Mouse (Mus musculus) hindbrain, embryonic 15.5 days (tissue): Measurements from ENCODE around the gene Rtcb. TPM values are rescaled to one million over a fixed set of nuclear protein-coding genes. Genes with fewer than 3 reads are reported as not detected.

Experiments
- ATAC-seq: fragments of 200-750 bp; cut with Nextera tagmentation; 2 replicates; pipeline ENCODE4 v1.8.0; 2017; ENCODE audit warnings: low read depth, moderate number of reproducible peaks, moderate TSS enrichment; ENCODE audit not compliant: low FRiP score
- H3K27ac ChIP-seq: fragments of 300-500 bp; sonication (generic); replicated peaks from 2 replicates; pipeline ENCODE4 v1.5.1; 2015; ENCODE audit warnings: mild to moderate bottlenecking, inconsistent platforms
- H3K27me3 ChIP-seq: fragments of 300-500 bp; sonication (generic); 2 replicates; pipeline ENCODE4 v1.6.1; 2015; ENCODE audit warnings: control low read depth, inconsistent platforms
- H3K36me3 ChIP-seq: fragments of 300-500 bp; sonication (generic); 2 replicates; pipeline ENCODE4 v1.6.1; 2015; ENCODE audit warnings: control low read depth, inconsistent platforms
- H3K4me1 ChIP-seq: fragments of 300-500 bp; sonication (generic); replicated peaks from 2 replicates; pipeline ENCODE4 v1.6.1; 2015; ENCODE audit warnings: control low read depth, inconsistent platforms
- H3K4me2 ChIP-seq: fragments of 300-500 bp; sonication (generic); 2 replicates; pipeline ENCODE4 v1.6.1; 2015; ENCODE audit warnings: moderate library complexity, mild to moderate bottlenecking, inconsistent platforms
- H3K4me3 ChIP-seq: fragments of 300-500 bp; sonication (generic); 2 replicates; pipeline ENCODE4 v1.5.1; 2015; ENCODE audit warnings: mild to moderate bottlenecking, inconsistent platforms
- H3K9ac ChIP-seq: fragments of 300-500 bp; sonication (generic); 2 replicates; pipeline ENCODE4 v1.6.1; 2015; ENCODE audit warnings: inconsistent platforms
- H3K9me3 ChIP-seq: fragments of 300-500 bp; sonication (generic); 2 replicates; pipeline ENCODE4 v1.6.1; 2016; ENCODE audit warnings: control low read depth, inconsistent platforms
- WGBS: fragments of 180-500 bp; shearing (Covaris S2); methylation state at CpG from one replicate; pipeline ENCODE4 v1.1.7; 2015; 5-methylcytosine and 5-hydroxymethylcytosine counted together
- polyA plus RNA-seq: library from polyadenylated mRNA; unstranded; fragments of >200 nt; fragmentation: Nextera tagmentation; extraction: Ambion mirVana; gene quantifications from 2 replicates; pipeline ENCODE4 v1.2.1, GENCODE M21; 2015

Gene Rtcb
- polyA plus RNA-seq, 1 experiment from 2014 or later: 171 TPM

DNA sequence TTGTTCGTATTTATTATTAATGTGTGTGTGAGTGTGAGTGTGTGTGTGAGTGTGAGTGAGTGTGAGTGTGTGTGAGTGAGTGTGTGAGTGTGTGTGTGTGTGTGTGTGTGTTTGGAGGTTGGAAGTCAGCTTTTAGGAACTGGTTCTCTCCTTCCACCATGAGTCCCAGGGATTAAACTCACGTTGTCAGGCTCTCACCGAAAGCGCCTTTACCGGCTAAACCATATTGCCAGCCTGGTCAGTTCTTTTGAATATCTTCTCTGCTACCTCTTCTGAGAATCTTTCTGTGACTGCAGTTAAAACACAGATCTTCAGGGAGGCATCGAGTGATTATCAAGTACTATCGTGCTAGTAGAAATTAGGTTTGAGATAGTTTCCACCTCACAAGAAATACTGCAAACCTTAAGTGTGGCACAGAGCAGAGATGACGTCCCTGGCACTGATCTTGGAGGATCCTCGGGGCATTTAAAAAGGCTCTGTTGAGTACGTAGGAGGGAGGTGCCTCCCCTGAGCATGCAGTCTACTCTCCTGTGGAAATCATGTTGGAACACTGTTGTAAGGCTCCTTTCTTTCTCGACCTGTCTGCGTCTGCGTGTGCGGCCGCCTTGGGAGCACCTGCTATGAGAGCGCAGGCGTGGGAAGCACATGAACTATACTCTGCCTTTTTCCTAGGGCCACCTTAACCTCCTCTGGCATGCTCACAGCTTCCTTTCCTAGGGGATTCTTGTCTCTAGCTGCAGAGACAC, 10.0 kb upstream of the Rtcb start:
- ATAC-seq: peak; percentile 59; the same call in 1 of the 2 replicates
- H3K4me3 ChIP-seq: no peak overlapping the region
- 68% methylated on average over 17 of the region's 17 CpGs for WGBS
- H3K9ac ChIP-seq: no peak overlapping the region
- no peaks in the 10 kb centered on the region for H3K27me3 ChIP-seq
- H3K36me3 ChIP-seq: no peaks in the 10 kb centered on the region
- H3K4me2 ChIP-seq: no peak overlapping the region
- H3K9me3 ChIP-seq: no peaks in the 10 kb centered on the region
- H3K27ac ChIP-seq: no peak overlapping the region
- H3K4me1 ChIP-seq: no peaks in the 10 kb centered on the region

DNA sequence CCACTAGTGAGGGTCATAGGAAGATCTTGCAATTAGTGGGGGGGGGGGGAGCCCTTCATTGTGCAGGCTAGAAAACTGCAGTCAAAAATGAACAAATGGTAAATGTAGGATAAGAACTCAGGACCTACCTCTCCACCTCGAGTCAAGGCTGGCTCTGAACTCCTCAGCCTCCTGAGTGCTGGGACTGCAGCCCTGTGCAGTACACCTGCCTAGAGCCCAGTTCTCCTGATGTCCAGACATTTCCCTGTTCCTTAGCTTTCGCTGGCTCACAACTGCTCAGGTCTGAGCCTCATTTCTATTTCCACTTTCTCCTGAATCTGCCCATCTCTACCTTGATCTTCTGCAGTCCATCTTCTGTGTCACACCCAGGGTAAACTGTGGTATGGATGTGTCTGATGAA, 8.9 kb upstream of the Rtcb start:
- H3K4me1 ChIP-seq: no peaks in the 10 kb centered on the region
- H3K27ac ChIP-seq: no peak overlapping the region

DNA sequence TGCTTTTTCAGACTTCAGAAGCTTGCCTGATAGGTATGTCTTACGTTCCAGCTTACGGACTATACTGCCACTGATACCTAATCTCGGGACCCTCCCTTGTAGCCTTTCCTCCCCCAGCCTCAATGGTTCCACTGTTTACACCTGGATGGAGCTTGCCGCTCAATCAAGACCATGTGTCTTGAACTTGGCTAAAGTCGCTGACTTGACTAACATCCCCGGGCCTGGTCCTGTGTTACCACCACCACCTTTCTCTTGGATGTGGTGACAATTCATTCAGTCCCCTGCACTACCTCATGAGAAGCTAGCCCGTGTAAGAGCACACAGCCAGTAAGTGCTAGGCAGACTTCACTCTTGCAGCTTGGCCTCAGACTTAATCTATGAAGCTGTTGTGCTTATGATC, 6.7 kb upstream of the Rtcb start:
- no peak overlapping the region for H3K9ac ChIP-seq
- H3K9me3 ChIP-seq: no peaks in the 10 kb centered on the region
- no peak overlapping the region for H3K27ac ChIP-seq
- 93% methylated on average over 7 of the region's 7 CpGs for WGBS
- H3K4me2 ChIP-seq: no peak overlapping the region
- no peaks in the 10 kb centered on the region for H3K27me3 ChIP-seq
- H3K4me3 ChIP-seq: no peak overlapping the region
- no peaks in the 10 kb centered on the region for H3K4me1 ChIP-seq
- H3K36me3 ChIP-seq: no peaks in the 10 kb centered on the region
- ATAC-seq: no peak

More for the DNA sequence above, 8.9 kb upstream of the Rtcb start:
- no peaks in the 10 kb centered on the region for H3K9me3 ChIP-seq
- H3K27me3 ChIP-seq: no peaks in the 10 kb centered on the region
- no peak for ATAC-seq
- H3K4me2 ChIP-seq: no peak overlapping the region
- H3K4me3 ChIP-seq: no peak overlapping the region
- WGBS: 58% methylated on average over 2 of the region's 2 CpGs
- H3K9ac ChIP-seq: no peak overlapping the region
- H3K36me3 ChIP-seq: no peaks in the 10 kb centered on the region

DNA sequence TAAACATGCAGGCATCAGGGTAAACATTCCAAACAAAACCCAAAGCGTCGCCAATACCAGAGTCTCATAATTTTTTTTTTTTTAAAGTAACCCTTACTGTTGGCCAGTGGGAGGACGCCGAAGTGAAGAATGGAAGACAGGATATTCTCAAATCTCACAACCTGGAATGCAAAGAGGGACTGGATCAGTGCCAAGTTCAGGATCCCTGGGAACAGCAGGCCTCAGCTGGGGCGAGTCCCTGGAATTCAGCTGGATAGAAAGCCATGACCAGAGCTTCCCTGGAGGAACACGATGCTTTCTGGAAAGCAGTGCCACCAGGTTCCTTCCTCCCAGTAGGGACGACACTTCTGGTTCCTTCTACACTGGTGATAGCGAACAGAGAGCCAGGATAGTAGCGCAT, 5.3 kb upstream of the Rtcb start:
- H3K9me3 ChIP-seq: no peaks in the 10 kb centered on the region
- H3K4me2 ChIP-seq: no peak overlapping the region
- no peaks in the 10 kb centered on the region for H3K4me1 ChIP-seq
- H3K36me3 ChIP-seq: no peaks in the 10 kb centered on the region
- H3K27ac ChIP-seq: no peak overlapping the region
- ATAC-seq: no peak
- H3K27me3 ChIP-seq: no peaks in the 10 kb centered on the region; the same call in 1 of the 2 replicates
- H3K9ac ChIP-seq: no peak overlapping the region
- 79% methylated on average over 9 of the region's 9 CpGs for WGBS
- no peak overlapping the region for H3K4me3 ChIP-seq

DNA sequence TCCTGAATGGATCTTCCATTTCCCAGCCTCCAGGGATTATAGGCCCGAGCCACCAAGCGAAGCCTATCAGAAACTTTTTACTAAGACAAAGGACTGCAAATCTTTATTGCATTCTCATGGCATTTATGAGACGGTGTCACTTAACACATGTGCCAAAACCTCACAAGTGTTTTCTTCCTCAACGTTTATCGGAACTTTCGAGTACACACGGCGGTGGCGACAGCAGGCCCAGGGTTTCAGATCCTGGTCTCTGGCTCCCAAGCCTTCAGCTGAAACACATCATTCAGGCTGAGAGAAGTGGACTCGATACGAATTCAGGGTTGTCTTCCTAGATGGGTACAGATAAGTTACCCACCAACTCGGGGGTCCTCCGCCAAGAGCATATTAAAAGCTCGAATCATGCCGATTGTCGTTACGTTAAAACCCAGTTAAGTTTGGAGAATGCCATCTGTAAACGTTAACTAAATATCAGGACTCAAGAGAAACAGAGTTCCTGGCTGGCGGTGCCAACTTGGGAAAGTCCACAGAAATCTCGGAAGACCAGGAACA, 678 bp downstream of the Rtcb start:
- no peaks in the 10 kb centered on the region; the same call in 1 of the 2 replicates for H3K27me3 ChIP-seq
- 7% methylated on average over 20 of the region's 20 CpGs for WGBS
- H3K36me3 ChIP-seq: peaks cover 19% of the 10 kb centered on the region
- H3K4me3 ChIP-seq: peak overlapping the region; percentile 99
- H3K4me1 ChIP-seq: peaks cover 27% of the 10 kb centered on the region
- peak overlapping the region; percentile 91 for H3K9ac ChIP-seq
- ATAC-seq: no peak
- no peaks in the 10 kb centered on the region for H3K9me3 ChIP-seq
- H3K27ac ChIP-seq: peak overlapping the region; percentile 87
- H3K4me2 ChIP-seq: peak overlapping the region; percentile 86

DNA sequence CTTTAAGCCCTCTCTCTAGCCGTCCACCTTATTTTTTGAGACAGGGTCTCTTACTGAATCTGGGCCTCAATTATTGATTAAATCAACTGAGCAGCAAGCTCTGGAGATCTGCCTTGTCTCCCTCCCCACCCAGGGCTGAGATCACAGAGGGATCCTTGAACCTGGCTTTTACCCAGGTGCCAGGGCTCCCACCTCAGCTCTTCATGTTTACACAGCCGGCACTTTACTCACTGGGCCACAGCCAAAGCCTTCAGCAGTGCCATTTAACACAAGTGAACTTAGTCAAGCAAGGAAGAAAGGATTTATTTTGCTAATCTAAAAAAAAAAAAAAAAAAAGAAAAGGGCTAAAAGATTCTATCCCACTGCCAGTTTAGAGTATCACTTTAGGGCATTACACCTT, 3.2 kb downstream of the Rtcb start:
- no peak overlapping the region for H3K4me3 ChIP-seq
- no peak for ATAC-seq
- H3K27ac ChIP-seq: no peak overlapping the region
- H3K27me3 ChIP-seq: no peaks in the 10 kb centered on the region; the same call in 1 of the 2 replicates
- H3K36me3 ChIP-seq: peaks cover 40% of the 10 kb centered on the region
- peaks cover 27% of the 10 kb centered on the region for H3K4me1 ChIP-seq
- 84% methylated on average over 2 of the region's 2 CpGs for WGBS
- H3K9me3 ChIP-seq: no peaks in the 10 kb centered on the region
- no peak overlapping the region for H3K9ac ChIP-seq
- H3K4me2 ChIP-seq: no peak overlapping the region

DNA sequence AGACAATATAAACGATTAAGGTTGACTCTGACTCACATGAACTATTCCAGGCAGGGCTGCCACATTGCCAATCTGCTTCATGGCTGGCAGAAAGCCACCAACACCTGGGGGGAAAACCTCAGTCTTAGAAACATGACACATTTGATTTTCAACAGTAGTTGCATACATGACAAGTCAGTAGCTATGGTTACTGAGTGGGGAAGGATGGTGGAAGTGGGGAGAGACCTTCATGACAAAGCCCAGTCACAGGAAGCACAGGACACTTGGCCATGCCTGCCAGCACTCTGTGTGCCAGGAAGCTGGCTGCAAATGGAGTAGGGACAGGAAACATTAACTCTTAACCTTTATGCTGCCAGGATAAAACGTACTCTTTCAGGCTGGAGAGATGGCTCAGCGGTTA, 4.2 kb downstream of the Rtcb start:
- Histone ChIP-seq H3K4me2 (no peak overlapping the region), H3K27ac (no peak overlapping the region), H3K36me3 (peaks cover 50% of the 10 kb centered on the region), H3K9ac (no peak overlapping the region), H3K4me3 (no peak overlapping the region), H3K27me3 (no peaks in the 10 kb centered on the region), H3K9me3 (no peaks in the 10 kb centered on the region), H3K4me1 (peaks cover 27% of the 10 kb centered on the region)
- WGBS: 78% methylated on average over 3 of the region's 3 CpGs
- ATAC-seq: no peak

DNA sequence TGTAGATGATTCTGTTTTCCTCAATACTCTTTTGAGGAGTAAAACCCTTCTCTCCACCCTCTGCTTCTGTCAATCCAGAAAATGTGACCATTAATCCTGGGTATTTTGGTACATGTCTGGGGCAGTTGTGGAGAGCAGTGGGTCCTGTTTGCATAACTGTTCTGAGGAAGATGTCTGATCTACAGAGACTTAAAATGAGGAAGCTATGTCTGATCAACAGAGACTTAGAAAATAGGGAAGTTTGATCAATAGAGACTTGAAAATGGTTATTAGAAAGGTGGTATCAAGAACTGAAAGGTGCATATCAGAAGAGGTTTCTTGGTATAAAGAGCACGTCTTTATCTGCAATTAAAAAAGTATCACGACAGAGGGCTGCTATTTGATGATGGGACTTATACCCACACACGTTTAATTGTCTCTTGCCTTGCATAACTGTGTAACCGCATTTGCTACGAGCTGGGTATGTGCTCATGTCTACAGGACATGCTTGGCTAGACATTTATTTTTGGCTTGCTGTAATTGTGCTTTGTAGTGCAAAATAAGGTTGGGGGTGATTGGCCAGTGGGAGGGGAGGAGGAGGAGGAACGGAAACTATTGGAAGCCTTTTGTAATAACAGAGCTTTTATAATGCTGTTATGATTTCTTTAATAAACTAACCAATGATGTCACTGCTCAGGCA, 5.7 kb downstream of the Rtcb start:
- Histone ChIP-seq H3K36me3 (peaks cover 60% of the 10 kb centered on the region), H3K9me3 (no peaks in the 10 kb centered on the region), H3K27ac (no peak overlapping the region), H3K9ac (no peak overlapping the region), H3K4me1 (peaks cover 26% of the 10 kb centered on the region), H3K4me2 (no peak overlapping the region), H3K4me3 (no peak overlapping the region), H3K27me3 (no peaks in the 10 kb centered on the region)
- WGBS: 94% methylated on average over 6 of the region's 6 CpGs
- ATAC-seq: no peak

DNA sequence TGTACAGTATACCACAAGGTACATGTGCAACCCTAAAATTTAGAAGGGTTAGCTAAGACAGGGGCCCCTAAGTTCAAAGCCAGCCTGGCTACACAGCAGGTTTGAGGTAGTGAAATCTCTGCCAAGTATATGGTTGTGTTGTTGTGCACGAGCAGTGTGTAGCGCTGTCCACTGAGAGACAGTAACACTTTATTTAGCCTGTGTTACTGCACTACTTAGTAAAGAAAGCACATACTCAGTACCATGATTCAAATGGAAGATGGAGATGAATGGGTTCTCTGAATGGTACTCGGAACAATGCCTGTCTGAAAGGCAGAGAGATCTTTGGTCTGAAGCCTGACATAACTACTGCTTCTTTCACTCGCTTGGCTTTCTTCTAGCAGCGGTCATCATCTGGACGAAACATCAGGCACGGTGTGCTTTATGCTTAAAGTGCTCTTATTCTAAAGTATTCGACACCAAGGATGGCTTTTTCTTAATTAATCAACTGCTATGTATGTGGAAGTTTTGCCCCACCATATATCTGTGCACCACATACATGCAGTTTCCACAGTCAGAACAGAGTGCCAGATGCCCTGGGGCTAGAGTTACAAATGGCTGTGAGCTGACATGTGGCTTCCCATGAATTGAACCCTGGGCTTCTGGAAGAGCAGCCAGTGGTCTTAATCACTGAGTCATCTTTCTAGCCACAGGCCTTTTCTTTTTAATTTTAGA, 9.0 kb downstream of the Rtcb start:
- Histone ChIP-seq H3K9me3 (no peaks in the 10 kb centered on the region), H3K4me1 (0 out of 2 replicates have a peak, but pooled peaks cover 3% of the 10 kb centered on the region), H3K4me3 (no peak overlapping the region), H3K4me2 (no peak overlapping the region), H3K9ac (no peak overlapping the region), H3K27me3 (no peaks in the 10 kb centered on the region), H3K36me3 (peaks cover 78% of the 10 kb centered on the region), H3K27ac (0 out of 2 replicates have a peak overlapping the region, but pooled peaks have one; percentile 2)
- peak; percentile 61 for ATAC-seq
- 56% methylated on average over 8 of the region's 8 CpGs for WGBS

DNA sequence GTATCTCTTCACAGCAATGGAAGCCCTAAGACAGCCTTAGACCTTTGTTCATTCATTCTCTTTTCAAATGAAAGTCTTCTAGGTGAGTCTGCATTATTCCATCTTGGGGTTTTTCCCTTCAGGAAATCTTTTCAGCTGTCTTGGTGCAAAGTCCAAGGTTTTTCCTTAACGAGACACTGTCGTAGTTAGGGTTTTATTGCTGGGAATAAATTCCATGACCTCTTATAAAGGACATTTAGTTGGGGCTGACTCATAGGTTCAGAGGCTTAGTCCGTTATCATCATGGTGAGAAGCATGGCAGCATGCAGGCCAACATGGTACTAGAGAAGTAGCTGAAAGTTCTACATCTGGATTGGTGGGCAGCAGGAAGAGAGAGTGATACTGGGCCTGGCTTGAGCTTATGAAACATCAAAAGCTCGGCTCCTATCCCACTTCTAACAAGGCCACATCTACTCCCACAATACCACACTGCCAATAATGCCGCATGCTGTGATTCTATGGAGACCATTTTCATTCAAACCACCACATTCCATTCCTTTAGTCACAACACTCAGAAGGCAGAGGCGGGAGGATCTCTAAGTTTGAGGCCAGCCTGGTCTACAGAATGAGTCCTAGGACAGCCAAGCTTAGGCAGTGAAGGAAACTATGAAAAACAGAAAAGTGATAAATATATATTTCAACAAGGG, 21.2 kb downstream of the Rtcb start:
- WGBS: 98% methylated on average over 6 of the region's 6 CpGs
- no peaks in the 10 kb centered on the region for H3K4me1 ChIP-seq
- H3K27ac ChIP-seq: no peak overlapping the region
- H3K4me2 ChIP-seq: no peak overlapping the region
- no peak for ATAC-seq
- no peaks in the 10 kb centered on the region for H3K9me3 ChIP-seq
- H3K36me3 ChIP-seq: peaks cover 54% of the 10 kb centered on the region
- H3K4me3 ChIP-seq: no peak overlapping the region
- H3K27me3 ChIP-seq: no peaks in the 10 kb centered on the region
- no peak overlapping the region for H3K9ac ChIP-seq

DNA sequence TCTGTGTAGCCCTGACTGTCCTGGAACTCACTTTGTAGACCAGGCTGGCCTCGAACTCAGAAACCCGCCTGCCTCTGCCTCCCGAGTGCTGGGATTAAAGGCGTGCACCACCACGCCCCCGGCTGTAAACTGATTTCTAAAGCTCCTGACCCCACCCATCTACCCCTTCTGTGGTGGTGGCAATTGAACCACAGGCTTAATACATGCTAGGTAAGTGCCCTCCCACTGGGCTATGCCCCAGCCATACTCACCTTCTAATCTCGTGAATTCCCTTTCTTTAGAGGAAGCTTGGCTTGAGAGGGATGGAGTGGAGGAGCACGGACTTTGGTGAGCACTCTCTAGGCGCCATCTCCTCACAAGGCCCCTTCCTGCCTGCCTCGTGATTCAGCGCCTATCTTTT, 27.7 kb downstream of the Rtcb start:
- H3K9ac ChIP-seq: no peak overlapping the region
- ATAC-seq: no peak
- WGBS: 89% methylated on average over 11 of the region's 11 CpGs
- no peak overlapping the region for H3K27ac ChIP-seq
- peaks cover 8% of the 10 kb centered on the region; the same call in 1 of the 2 replicates for H3K27me3 ChIP-seq
- H3K9me3 ChIP-seq: no peaks in the 10 kb centered on the region
- no peak overlapping the region for H3K4me2 ChIP-seq
- no peaks in the 10 kb centered on the region for H3K36me3 ChIP-seq
- H3K4me3 ChIP-seq: no peak overlapping the region
- peaks cover 17% of the 10 kb centered on the region for H3K4me1 ChIP-seq
